Mouse (Mus musculus): Measurements from ENCODE around the gene Best3. TPM values are rescaled to one million over a fixed set of nuclear protein-coding genes. Genes with fewer than 3 reads are reported as not detected.

The Best3 gene
- polyA plus RNA-seq (2012; rRNA removed) = 0.06 and 0.08 TPM in 2 replicates

GRCm38 (mm10) chr10:116986264-116987082 lies at the start of gene Best3:
TSS of gene Best3 (plus strand) at chr10:116986314.

GRCm38 (mm10) chr10:116950009-116950769 lies 35.9 kb upstream of the Best3 start, which contains the start of gene Rab3ip:
TSS of gene Rab3ip (minus strand) at chr10:116950769.

GRCm38 (mm10) chr10:116972509-116972908 lies 13.6 kb upstream of the Best3 start, which contains the start of gene Gm10271:
TSS of gene Gm10271 (minus strand) at chr10:116972609.

GRCm38 (mm10) chr10:117045175-117046056 lies 59.3 kb downstream of the Best3 start, which contains the start of gene Lrrc10:
TSS of gene Lrrc10 (plus strand) at chr10:117045341.

GRCm38 (mm10) chr10:117063254-117064021 lies 77.3 kb downstream of the Best3 start, which contains the start of gene Cct2:
TSS of gene Cct2 (minus strand) at chr10:117063814.

Other genes starting within 250 kb of the Best3 start
- gene Myrfl, start 89.4 kb upstream of the Best3 start, polyA plus RNA-seq (2012; rRNA removed) = not detected in 2 replicates
- gene Rab3ip, start 35.5 kb upstream of the Best3 start, polyA plus RNA-seq (2012; rRNA removed) = 32.4 and 58.0 TPM in 2 replicates
- not detected in 2 replicates for gene Gm10271, start 13.7 kb upstream of the Best3 start, polyA plus RNA-seq (2012; rRNA removed)
- gene Lrrc10, start 59.0 kb downstream of the Best3 start, polyA plus RNA-seq (2012; rRNA removed) = not detected in 2 replicates
- gene Cct2, start 77.5 kb downstream of the Best3 start, polyA plus RNA-seq (2012; rRNA removed) = 9.3 and 12.3 TPM in 2 replicates
- gene Frs2, start 162.2 kb downstream of the Best3 start, polyA plus RNA-seq (2012; rRNA removed) = 1.7 and 2.3 TPM in 2 replicates
- 10.9 and 14.0 TPM in 2 replicates for gene Yeats4, start 238.2 kb downstream of the Best3 start, polyA plus RNA-seq (2012; rRNA removed)

All from stomach, adult 2 months (tissue).